Mouse (Mus musculus) spleen, adult 12 weeks (tissue): ENCODE measurements around the gene Tube1.

Source experiments
- DNase-seq: peaks from one replicate; pipeline ENCODE4 v3.0.0; 2022; ENCODE audit warnings: low spot score

The Tube1 gene

GRCm38 (mm10) chr10:39133462-39134310, at the start of gene Tube1, which contains the start of gene Fam229b:
Gene Tube1, plus strand, starts transcription at chr10:39133976.
Gene Fam229b, minus strand, starts transcription at chr10:39133914.
- peak; percentile 76 for DNase-seq

GRCm38 (mm10) chr10:39096981-39097380, 36.8 kb upstream of the Tube1 start:
- DNase-seq, result no peak

GRCm38 (mm10) chr10:39098746-39099145, 35.0 kb upstream of the Tube1 start:
- no peak for DNase-seq

GRCm38 (mm10) chr10:39104803-39105449, 28.9 kb upstream of the Tube1 start:
- no peak for DNase-seq

GRCm38 (mm10) chr10:39106413-39106812, 27.4 kb upstream of the Tube1 start:
- no peak for DNase-seq

GRCm38 (mm10) chr10:39106935-39107334, 26.8 kb upstream of the Tube1 start:
- DNase-seq, result no peak

GRCm38 (mm10) chr10:39108837-39109488, 24.8 kb upstream of the Tube1 start:
- DNase-seq, result no peak

- no peak for DNase-seq
Observed at GRCm38 (mm10) chr10:39109489-39109874, 24.3 kb upstream of the Tube1 start.

GRCm38 (mm10) chr10:39121412-39121811, 12.4 kb upstream of the Tube1 start:
- DNase-seq, result no peak

GRCm38 (mm10) chr10:39137766-39138165, 4.0 kb downstream of the Tube1 start:
- DNase-seq, result no peak

GRCm38 (mm10) chr10:39138761-39139160, 5.0 kb downstream of the Tube1 start:
- no peak for DNase-seq

GRCm38 (mm10) chr10:39140843-39141242, 7.1 kb downstream of the Tube1 start:
- DNase-seq, result no peak

- no peak for DNase-seq
Observed at GRCm38 (mm10) chr10:39141401-39141800, 7.6 kb downstream of the Tube1 start.

GRCm38 (mm10) chr10:39142216-39142615, 8.4 kb downstream of the Tube1 start:
- DNase-seq, result no peak

- DNase-seq, result no peak
Observed at GRCm38 (mm10) chr10:39156719-39157118, 22.9 kb downstream of the Tube1 start.

GRCm38 (mm10) chr10:39157321-39157720, 23.5 kb downstream of the Tube1 start:
- no peak for DNase-seq

- DNase-seq, result no peak
Observed at GRCm38 (mm10) chr10:39158306-39158705, 24.5 kb downstream of the Tube1 start.

GRCm38 (mm10) chr10:39161406-39161805, 27.6 kb downstream of the Tube1 start:
- no peak for DNase-seq

- no peak for DNase-seq
Observed at GRCm38 (mm10) chr10:39162666-39163484, 29.1 kb downstream of the Tube1 start.

- DNase-seq, result no peak
Observed at GRCm38 (mm10) chr10:39163694-39164093, 29.9 kb downstream of the Tube1 start, which contains the start of gene Ccn6. Gene Ccn6, minus strand, starts transcription at chr10:39163794.

GRCm38 (mm10) chr10:39165632-39166115, 31.9 kb downstream of the Tube1 start:
- DNase-seq, result no peak

GRCm38 (mm10) chr10:39167611-39168010, 33.8 kb downstream of the Tube1 start:
- no peak for DNase-seq
